Mouse (Mus musculus): ENCODE data around the gene Glce.

DNA sequence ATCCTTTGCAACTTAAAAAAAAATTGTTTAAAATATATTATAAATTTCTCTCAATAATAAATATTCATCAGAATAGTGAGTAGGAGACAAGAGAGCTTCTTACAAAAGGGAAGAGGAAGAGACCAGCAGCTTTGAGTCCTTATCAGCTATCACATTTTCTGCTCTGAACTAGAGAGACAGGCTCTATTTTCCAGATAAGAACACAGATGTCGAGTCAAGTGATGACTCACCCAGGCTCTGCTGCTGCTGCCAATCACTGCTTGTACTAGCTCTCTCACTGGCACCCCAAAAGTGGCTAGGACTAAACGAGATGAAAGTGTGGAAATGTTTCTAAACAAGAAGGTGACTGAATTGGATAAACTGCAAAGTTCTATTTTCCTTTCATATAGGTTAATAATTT, 39.5 kb downstream of the Glce start:
- no peak for TF ChIP-seq POLR2A (IDR thresholded peaks at IDR 0.05; ENCODE audit: control insufficient read depth, extremely low read depth, insufficient read depth, low read length, poor library complexity)
- TF ChIP-seq CTCF (IDR thresholded peaks at IDR 0.05; ENCODE audit: borderline replicate concordance, control insufficient read depth, extremely low read depth, insufficient read depth, low read length, poor library complexity): no peak

Data from thymus, adult 2 months (tissue).